Mouse (Mus musculus): ENCODE measurements at regions not wholly inside any gene's neighbourhood (a gene's known extent, or its start where the extent isn't known, plus 50 kb on each side); places are given as distances from the start of the nearest gene placed in this dataset.

GRCm38 (mm10) chr3:21507655-21508054 lies 568.8 kb upstream of the Tbl1xr1 start:
- DNase-seq (ENCODE audit: low read depth) = no peak

- DNase-seq (ENCODE audit: low read depth) = no peak
Measured at GRCm38 (mm10) chr3:21512081-21512480, 564.4 kb upstream of the Tbl1xr1 start.

GRCm38 (mm10) chr3:21524426-21524937 lies 552.0 kb upstream of the Tbl1xr1 start:
- DNase-seq (ENCODE audit: low read depth) = no peak

- DNase-seq (ENCODE audit: low read depth) = no peak
Measured at GRCm38 (mm10) chr3:21530862-21531261, 545.6 kb upstream of the Tbl1xr1 start.

- DNase-seq (ENCODE audit: low read depth) = no peak
Measured at GRCm38 (mm10) chr3:21539138-21539537, 537.3 kb upstream of the Tbl1xr1 start.

GRCm38 (mm10) chr3:21544456-21544855 lies 532.0 kb upstream of the Tbl1xr1 start:
- no peak for DNase-seq (ENCODE audit: low read depth)

- DNase-seq (ENCODE audit: low read depth) = no peak
Measured at GRCm38 (mm10) chr3:21545156-21545893, 531.1 kb upstream of the Tbl1xr1 start.

- DNase-seq (ENCODE audit: low read depth) = no peak
Measured at GRCm38 (mm10) chr3:21546411-21546810, 530.0 kb upstream of the Tbl1xr1 start.

- DNase-seq (ENCODE audit: low read depth) = no peak
Measured at GRCm38 (mm10) chr3:21549671-21550070, 526.8 kb upstream of the Tbl1xr1 start.

- DNase-seq (ENCODE audit: low read depth) = no peak
Measured at GRCm38 (mm10) chr3:21553159-21553758, 523.2 kb upstream of the Tbl1xr1 start.

- no peak for DNase-seq (ENCODE audit: low read depth)
Measured at GRCm38 (mm10) chr3:21553859-21554258, 522.6 kb upstream of the Tbl1xr1 start.

GRCm38 (mm10) chr3:21557963-21558441 lies 518.5 kb upstream of the Tbl1xr1 start:
- no peak for DNase-seq (ENCODE audit: low read depth)

- DNase-seq (ENCODE audit: low read depth) = no peak
Measured at GRCm38 (mm10) chr3:21562771-21563312, 513.6 kb upstream of the Tbl1xr1 start.

- DNase-seq (ENCODE audit: low read depth) = no peak
Measured at GRCm38 (mm10) chr3:21563454-21563853, 513.0 kb upstream of the Tbl1xr1 start.

GRCm38 (mm10) chr3:21564211-21564781 lies 512.2 kb upstream of the Tbl1xr1 start:
- no peak for DNase-seq (ENCODE audit: low read depth)

- DNase-seq (ENCODE audit: low read depth) = no peak
Measured at GRCm38 (mm10) chr3:21564847-21565485, 511.5 kb upstream of the Tbl1xr1 start.

GRCm38 (mm10) chr3:21569721-21570120 lies 506.7 kb upstream of the Tbl1xr1 start:
- DNase-seq (ENCODE audit: low read depth) = no peak

GRCm38 (mm10) chr3:21578635-21579034 lies 497.8 kb upstream of the Tbl1xr1 start:
- no peak for DNase-seq (ENCODE audit: low read depth)

- DNase-seq (ENCODE audit: low read depth) = no peak
Measured at GRCm38 (mm10) chr3:21582122-21582521, 494.3 kb upstream of the Tbl1xr1 start.

GRCm38 (mm10) chr3:21585767-21586166 lies 490.7 kb upstream of the Tbl1xr1 start:
- DNase-seq (ENCODE audit: low read depth) = no peak

GRCm38 (mm10) chr3:21606846-21607245 lies 469.6 kb upstream of the Tbl1xr1 start:
- DNase-seq (ENCODE audit: low read depth) = no peak

GRCm38 (mm10) chr3:21610231-21610630 lies 466.2 kb upstream of the Tbl1xr1 start:
- DNase-seq (ENCODE audit: low read depth) = no peak

All from c-Kit-positive CD71-negative TER-119-negative erythroid progenitor cells, embryonic 14.5 days (primary cell).